Mouse (Mus musculus) v-Abl transformed pro-B cells (cell line): ENCODE measurements around the gene Olfr611.
"Not testable (repeated sequence)": the region's sequence is repeated elsewhere in the genome, so short reads cannot be mapped to it uniquely, and the experiment has no call there.

ENCODE experiments used
- in situ Hi-C, 2 experiments: fragments of 400-800 bp; cut with MboI; formaldehyde crosslinking; loops; one replicate each; pipeline ENCODE4 v1.15.1; 2025; ENCODE audit not compliant: unreplicated experiment in 2 of 2

The Olfr611 gene

GRCm38 (mm10) chr7:103520746-103521145, at the start of gene Olfr611:
Gene Olfr611 (minus strand): TSS chr7:103520846.
- in situ Hi-C loops, result not testable (repeated sequence)

- in situ Hi-C loops, result no loop called here
Observed at GRCm38 (mm10) chr7:103569043-103569442, 48.4 kb upstream of the Olfr611 start, which contains the start of gene Olfr616. Gene Olfr616 (minus strand): TSS chr7:103569143.

- in situ Hi-C loops, result no loop called here
Observed at GRCm38 (mm10) chr7:103555779-103556178, 35.1 kb upstream of the Olfr611 start, which contains the start of gene Olfr615. Gene Olfr615 (plus strand): TSS chr7:103556079.

- in situ Hi-C loops, result no loop called here
Observed at GRCm38 (mm10) chr7:103547774-103548173, 27.1 kb upstream of the Olfr611 start, which contains the start of gene Olfr613. Gene Olfr613 (plus strand): TSS chr7:103548074.

GRCm38 (mm10) chr7:103542617-103543016, 22.0 kb upstream of the Olfr611 start, which contains the start of gene Olfr612:
Gene Olfr612 (minus strand): TSS chr7:103542717.
- in situ Hi-C loops, result not testable (repeated sequence)

- in situ Hi-C loops, result no loop called here
Observed at GRCm38 (mm10) chr7:103512022-103512421, 8.6 kb downstream of the Olfr611 start, which contains the start of gene Olfr610. Gene Olfr610 (minus strand): TSS chr7:103512122.

- in situ Hi-C loops, result no loop called here
Observed at GRCm38 (mm10) chr7:103497962-103498361, 22.7 kb downstream of the Olfr611 start, which contains the start of gene Olfr609. Gene Olfr609 (minus strand): TSS chr7:103498062.

- in situ Hi-C loops, result not testable (repeated sequence)
Observed at GRCm38 (mm10) chr7:103477106-103477505, 43.5 kb downstream of the Olfr611 start.

- in situ Hi-C loops, result no loop called here
Observed at GRCm38 (mm10) chr7:103469577-103469976, 51.1 kb downstream of the Olfr611 start, which contains the start of gene Olfr608. Gene Olfr608 (plus strand): TSS chr7:103469877.
